Mouse (Mus musculus): ENCODE measurements around the gene Bcl2l12. TPM values are rescaled to one million over a fixed set of nuclear protein-coding genes. Genes with fewer than 3 reads are reported as not detected.

Bcl2l12 gene
- total RNA-seq, 2 experiments from 2014 or later = 23.8 to 28.5 TPM

GRCm38 (mm10) chr7:44997231-44997939 lies 1.1 kb downstream of the Bcl2l12 start, which contains the start of gene Irf3:
Irf3 (plus strand) TSS chr7:44997648.
- peak; percentile 74 to 94 for DNase-seq (ENCODE audit: low spot score in 2 of 2)

- no peak for DNase-seq (ENCODE audit: low spot score in 2 of 2)
Measured at GRCm38 (mm10) chr7:44996672-44997071, 1.8 kb downstream of the Bcl2l12 start.

- DNase-seq (ENCODE audit: low spot score in 2 of 2) = no peak
Measured at GRCm38 (mm10) chr7:44986879-44987718, 11.4 kb downstream of the Bcl2l12 start.

GRCm38 (mm10) chr7:44986192-44986878 lies 12.2 kb downstream of the Bcl2l12 start, which contains the start of gene Prmt1:
Prmt1 (minus strand) TSS chr7:44986568.
- peak; percentile 77 to 92 for DNase-seq (ENCODE audit: low spot score in 2 of 2)

GRCm38 (mm10) chr7:44985595-44986191 lies 12.8 kb downstream of the Bcl2l12 start:
- peak; percentile 35 to 53 for DNase-seq (ENCODE audit: low spot score in 2 of 2)

GRCm38 (mm10) chr7:44984833-44985164 lies 13.7 kb downstream of the Bcl2l12 start:
- no peak for DNase-seq (ENCODE audit: low spot score in 2 of 2)

GRCm38 (mm10) chr7:44983944-44984832 lies 14.3 kb downstream of the Bcl2l12 start:
- no peak for DNase-seq (ENCODE audit: low spot score in 2 of 2)

- peak; percentile 75 to 80 for DNase-seq (ENCODE audit: low spot score in 2 of 2)
Measured at GRCm38 (mm10) chr7:44983085-44983484, 15.4 kb downstream of the Bcl2l12 start.

GRCm38 (mm10) chr7:44981539-44981938 lies 17.0 kb downstream of the Bcl2l12 start:
- no peak for DNase-seq (ENCODE audit: low spot score in 2 of 2)

- DNase-seq (ENCODE audit: low spot score in 2 of 2) = no peak
Measured at GRCm38 (mm10) chr7:44978300-44978699, 20.2 kb downstream of the Bcl2l12 start.

GRCm38 (mm10) chr7:44975117-44975419 lies 23.4 kb downstream of the Bcl2l12 start:
- no peak for DNase-seq (ENCODE audit: low spot score in 2 of 2)

- peak; percentile 47 to 59 for DNase-seq (ENCODE audit: low spot score in 2 of 2)
Measured at GRCm38 (mm10) chr7:44974383-44975116, 24.0 kb downstream of the Bcl2l12 start, which contains the start of gene Cpt1c. Cpt1c (minus strand) TSS chr7:44974851.

GRCm38 (mm10) chr7:44973415-44974130 lies 24.9 kb downstream of the Bcl2l12 start:
- DNase-seq (ENCODE audit: low spot score in 2 of 2) = no peak

GRCm38 (mm10) chr7:44971142-44971541 lies 27.4 kb downstream of the Bcl2l12 start:
- DNase-seq (ENCODE audit: low spot score in 2 of 2) = no peak

- DNase-seq (ENCODE audit: low spot score in 2 of 2) = peak; percentile 64 to 77
Measured at GRCm38 (mm10) chr7:44970231-44970691, 28.3 kb downstream of the Bcl2l12 start.

- no peak for DNase-seq (ENCODE audit: low spot score in 2 of 2)
Measured at GRCm38 (mm10) chr7:44966638-44967037, 31.9 kb downstream of the Bcl2l12 start.

GRCm38 (mm10) chr7:44965975-44966374 lies 32.5 kb downstream of the Bcl2l12 start:
- DNase-seq (ENCODE audit: low spot score in 2 of 2) = no peak

- DNase-seq (ENCODE audit: low spot score in 2 of 2) = no peak
Measured at GRCm38 (mm10) chr7:44964990-44965389, 33.5 kb downstream of the Bcl2l12 start.

GRCm38 (mm10) chr7:44962831-44963230 lies 35.7 kb downstream of the Bcl2l12 start:
- DNase-seq (ENCODE audit: low spot score in 2 of 2) = no peak
